Mouse (Mus musculus) lung, embryonic 16.5 days (tissue): ENCODE results near the gene Cbln3. TPM values are rescaled to one million over a fixed set of nuclear protein-coding genes. Genes with fewer than 3 reads are reported as not detected.

Experiments used
- ATAC-seq: fragments of 200-750 bp; cut with Nextera tagmentation; 2 replicates; pipeline ENCODE4 v1.8.0; 2017; ENCODE audit warnings: low read depth, mild to moderate bottlenecking, moderate library complexity
- H3K27ac ChIP-seq: fragments of 300-500 bp; sonication (generic); 2 replicates; pipeline ENCODE4 v1.5.1; 2014; ENCODE audit warnings: mild to moderate bottlenecking, control low read depth, low read length
- H3K27me3 ChIP-seq: fragments of 300-500 bp; sonication (generic); 2 replicates; pipeline ENCODE4 v1.6.1; 2014; ENCODE audit warnings: low read depth, low read length, mixed read lengths; ENCODE audit not compliant: control insufficient read depth, insufficient read depth
- H3K36me3 ChIP-seq: fragments of 300-500 bp; sonication (generic); 2 replicates; pipeline ENCODE4 v1.6.1; 2014; ENCODE audit warnings: low read length; ENCODE audit not compliant: control insufficient read depth, insufficient read depth
- H3K4me1 ChIP-seq: fragments of 300-500 bp; sonication (generic); replicated peaks from 2 replicates; pipeline ENCODE4 v1.6.1; 2014; ENCODE audit warnings: low read length, mixed read lengths; ENCODE audit not compliant: control insufficient read depth, insufficient read depth
- H3K4me2 ChIP-seq: fragments of 300-500 bp; sonication (generic); 2 replicates; pipeline ENCODE4 v1.6.1; 2014; ENCODE audit warnings: low read depth, low read length, control low read depth
- H3K4me3 ChIP-seq: fragments of 300-500 bp; sonication (generic); 2 replicates; pipeline ENCODE4 v1.5.1; 2014; ENCODE audit warnings: mild to moderate bottlenecking, low read length, control low read depth
- H3K9ac ChIP-seq: fragments of 300-500 bp; sonication (generic); 2 replicates; pipeline ENCODE4 v1.6.1; 2014; ENCODE audit warnings: low read length, control low read depth
- H3K9me3 ChIP-seq: fragments of 300-500 bp; sonication (generic); 2 replicates; pipeline ENCODE4 v1.6.1; 2016; ENCODE audit warnings: low read length; ENCODE audit not compliant: control insufficient read depth
- WGBS: fragments of 180-500 bp; shearing (Covaris S2); extraction: QIAGEN DNeasy Blood & Tissue Kit; methylation state at CpG from one replicate; pipeline ENCODE4 v1.1.7; 2014; 5-methylcytosine and 5-hydroxymethylcytosine counted together
- polyA plus RNA-seq: library from polyadenylated mRNA; unstranded; fragments of >200 nt; fragmentation: Nextera tagmentation; extraction: Ambion mirVana; gene quantifications from 2 replicates; pipeline ENCODE4 v1.2.1, GENCODE M21; 2015

Gene Cbln3
- polyA plus RNA-seq, 1 experiment from 2014 or later: 1.2 TPM

- peaks cover 22% of the 10 kb centered on the region for H3K4me1 ChIP-seq
- H3K4me2 ChIP-seq: no peak overlapping the region
- peak overlapping the region; percentile 99 for H3K27ac ChIP-seq
- WGBS: 82% methylated on average over 12 of the region's 12 CpGs
- no peak overlapping the region for H3K4me3 ChIP-seq
- H3K9me3 ChIP-seq: no peaks in the 10 kb centered on the region
- H3K9ac ChIP-seq: no peak overlapping the region
- no peak for ATAC-seq
- peaks cover 15% of the 10 kb centered on the region for H3K36me3 ChIP-seq
- no peaks in the 10 kb centered on the region for H3K27me3 ChIP-seq
Observed at GRCm38 (mm10) chr14:55883663-55884062, 529 bp downstream of the Cbln3 start.

GRCm38 (mm10) chr14:55883149-55883661, 987 bp downstream of the Cbln3 start:
- Histone ChIP-seq H3K9me3 (no peaks in the 10 kb centered on the region), H3K27me3 (no peaks in the 10 kb centered on the region), H3K4me3 (no peak overlapping the region), H3K36me3 (peaks cover 11% of the 10 kb centered on the region), H3K9ac (no peak overlapping the region), H3K4me2 (no peak overlapping the region), H3K4me1 (peaks cover 26% of the 10 kb centered on the region), H3K27ac (no peak overlapping the region)
- WGBS: 90% methylated on average over 13 of the region's 13 CpGs
- ATAC-seq: no peak

- H3K27ac ChIP-seq: no peak overlapping the region
- H3K4me3 ChIP-seq: no peak overlapping the region
- ATAC-seq: no peak
- peaks cover 36% of the 10 kb centered on the region for H3K4me1 ChIP-seq
- H3K36me3 ChIP-seq: peaks cover under 1% of the 10 kb centered on the region; the same call in 1 of the 2 replicates
- no peaks in the 10 kb centered on the region for H3K9me3 ChIP-seq
- H3K4me2 ChIP-seq: no peak overlapping the region
- no peaks in the 10 kb centered on the region for H3K27me3 ChIP-seq
- no peak overlapping the region for H3K9ac ChIP-seq
- 53% methylated on average over 6 of the region's 6 CpGs for WGBS
Observed at GRCm38 (mm10) chr14:55882171-55882641, 2.0 kb downstream of the Cbln3 start.

DNA sequence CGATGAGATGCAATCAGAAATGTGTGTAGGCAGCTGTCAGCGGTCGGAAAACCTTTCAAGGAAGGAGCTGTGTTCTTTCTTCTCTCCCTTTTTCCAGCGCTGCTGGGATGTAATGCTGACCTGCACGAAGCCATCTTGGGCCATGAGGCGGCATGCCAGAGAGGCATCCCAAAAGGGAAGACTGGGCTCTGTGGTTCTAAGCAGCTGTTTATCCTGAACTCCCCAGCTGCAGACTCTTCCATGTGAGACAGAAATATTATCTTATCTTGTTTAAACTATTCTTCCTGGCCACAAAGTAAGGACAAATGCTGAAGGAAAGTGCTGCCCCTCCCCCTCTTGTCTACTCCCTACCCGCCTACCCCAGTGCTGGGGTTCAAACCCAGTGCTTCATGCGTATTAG, 3.2 kb downstream of the Cbln3 start:
- Histone ChIP-seq H3K4me3 (no peak overlapping the region), H3K4me1 (peaks cover 26% of the 10 kb centered on the region), H3K4me2 (no peak overlapping the region), H3K27me3 (no peaks in the 10 kb centered on the region), H3K9ac (no peak overlapping the region), H3K27ac (no peak overlapping the region), H3K9me3 (no peaks in the 10 kb centered on the region), H3K36me3 (no peaks in the 10 kb centered on the region)
- 60% methylated on average over 8 of the region's 8 CpGs for WGBS
- no peak for ATAC-seq

GRCm38 (mm10) chr14:55879623-55880022, 4.6 kb downstream of the Cbln3 start:
- Histone ChIP-seq H3K36me3 (no peaks in the 10 kb centered on the region), H3K4me2 (no peak overlapping the region), H3K27ac (no peak overlapping the region), H3K9ac (no peak overlapping the region), H3K9me3 (no peaks in the 10 kb centered on the region), H3K27me3 (no peaks in the 10 kb centered on the region), H3K4me1 (peaks cover 25% of the 10 kb centered on the region), H3K4me3 (no peak overlapping the region)
- ATAC-seq: no peak
- 9% methylated on average over 1 of the region's 1 CpGs for WGBS

- H3K4me3 ChIP-seq: no peak overlapping the region
- H3K9ac ChIP-seq: no peak overlapping the region
- peak overlapping the region; percentile 53 for H3K4me2 ChIP-seq
- WGBS: 11% methylated on average over 7 of the region's 7 CpGs
- peak; percentile 35; the same call in 1 of the 2 replicates for ATAC-seq
- peaks cover 24% of the 10 kb centered on the region for H3K4me1 ChIP-seq
- H3K9me3 ChIP-seq: no peaks in the 10 kb centered on the region
- H3K27me3 ChIP-seq: no peaks in the 10 kb centered on the region
- H3K27ac ChIP-seq: peak overlapping the region; percentile 71; the same call in 1 of the 2 replicates
- no peaks in the 10 kb centered on the region for H3K36me3 ChIP-seq
Observed at GRCm38 (mm10) chr14:55878316-55878940, 5.8 kb downstream of the Cbln3 start.

DNA sequence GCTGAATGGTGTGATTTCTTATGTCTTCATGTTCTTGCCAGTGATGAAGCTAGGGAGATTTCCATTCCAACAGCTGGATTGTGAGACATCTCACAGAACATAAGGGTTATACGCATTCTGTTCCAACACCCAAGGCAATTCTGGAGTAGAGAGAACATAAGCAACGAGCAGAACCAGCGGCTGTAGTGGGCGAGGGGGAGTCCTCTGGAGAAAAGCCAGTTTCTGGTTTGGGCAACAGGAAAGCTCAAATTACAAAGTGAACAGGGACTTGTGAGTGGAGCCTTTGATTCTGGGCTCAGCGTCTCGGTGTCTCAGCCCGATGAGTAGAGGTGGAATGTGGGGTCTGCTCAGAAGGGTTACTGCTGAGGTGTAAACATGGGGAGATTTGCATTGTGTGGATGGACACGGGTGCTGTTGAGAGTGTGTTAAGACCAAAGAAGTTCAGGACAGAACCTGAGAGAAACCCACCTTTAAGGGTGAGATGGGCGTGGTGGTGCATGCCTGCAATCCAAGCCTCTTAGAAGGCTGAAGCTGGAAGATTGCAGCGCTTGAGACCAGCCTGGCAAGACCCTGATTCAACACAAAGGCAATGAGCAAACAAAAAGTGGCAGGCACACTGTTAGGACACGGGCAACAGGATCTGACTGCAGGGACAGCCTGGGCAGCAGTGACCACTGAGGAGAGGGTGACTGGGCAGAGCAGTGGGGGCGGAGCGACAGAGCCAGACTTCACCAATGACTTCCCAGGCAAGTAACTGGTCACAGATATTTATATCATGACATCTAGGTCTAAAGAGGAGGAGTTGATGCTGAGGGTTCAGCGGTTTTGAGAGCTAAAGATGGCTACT, 6.5 kb downstream of the Cbln3 start:
- no peaks in the 10 kb centered on the region for H3K27me3 ChIP-seq
- peak; percentile 60 for ATAC-seq
- peaks cover 2% of the 10 kb centered on the region for H3K36me3 ChIP-seq
- peaks cover 26% of the 10 kb centered on the region for H3K4me1 ChIP-seq
- H3K9me3 ChIP-seq: no peaks in the 10 kb centered on the region
- H3K4me3 ChIP-seq: peak overlapping the region; percentile 18; the same call in 1 of the 2 replicates
- H3K9ac ChIP-seq: peak overlapping the region; percentile 47
- peak overlapping the region; percentile 71 for H3K27ac ChIP-seq
- 12% methylated on average over 14 of the region's 14 CpGs for WGBS
- H3K4me2 ChIP-seq: peak overlapping the region; percentile 53

- Histone ChIP-seq H3K27ac (no peak overlapping the region), H3K9ac (peak overlapping the region; percentile 40), H3K27me3 (no peaks in the 10 kb centered on the region), H3K4me2 (peak overlapping the region; percentile 49), H3K9me3 (no peaks in the 10 kb centered on the region), H3K4me1 (peaks cover 23% of the 10 kb centered on the region), H3K36me3 (peaks cover 32% of the 10 kb centered on the region), H3K4me3 (peak overlapping the region; percentile 28)
- WGBS: 11% methylated on average over 30 of the region's 30 CpGs
- peak; percentile 43 for ATAC-seq
Observed at GRCm38 (mm10) chr14:55873714-55874683, 10.2 kb downstream of the Cbln3 start.
